Mouse (Mus musculus) hindbrain, embryonic 15.5 days (tissue): ENCODE data around the gene Ak4. TPM values are rescaled to one million over a fixed set of nuclear protein-coding genes. Genes with fewer than 3 reads are reported as not detected.

Source experiments
- ATAC-seq: fragments of 200-750 bp; cut with Nextera tagmentation; 2 replicates; pipeline ENCODE4 v1.8.0; 2017; ENCODE audit warnings: low read depth, moderate number of reproducible peaks, moderate TSS enrichment; ENCODE audit not compliant: low FRiP score
- H3K27ac ChIP-seq: fragments of 300-500 bp; sonication (generic); replicated peaks from 2 replicates; pipeline ENCODE4 v1.5.1; 2015; ENCODE audit warnings: mild to moderate bottlenecking, inconsistent platforms
- H3K27me3 ChIP-seq: fragments of 300-500 bp; sonication (generic); 2 replicates; pipeline ENCODE4 v1.6.1; 2015; ENCODE audit warnings: control low read depth, inconsistent platforms
- H3K36me3 ChIP-seq: fragments of 300-500 bp; sonication (generic); 2 replicates; pipeline ENCODE4 v1.6.1; 2015; ENCODE audit warnings: control low read depth, inconsistent platforms
- H3K4me1 ChIP-seq: fragments of 300-500 bp; sonication (generic); replicated peaks from 2 replicates; pipeline ENCODE4 v1.6.1; 2015; ENCODE audit warnings: control low read depth, inconsistent platforms
- H3K4me2 ChIP-seq: fragments of 300-500 bp; sonication (generic); 2 replicates; pipeline ENCODE4 v1.6.1; 2015; ENCODE audit warnings: moderate library complexity, mild to moderate bottlenecking, inconsistent platforms
- H3K4me3 ChIP-seq: fragments of 300-500 bp; sonication (generic); 2 replicates; pipeline ENCODE4 v1.5.1; 2015; ENCODE audit warnings: mild to moderate bottlenecking, inconsistent platforms
- H3K9ac ChIP-seq: fragments of 300-500 bp; sonication (generic); 2 replicates; pipeline ENCODE4 v1.6.1; 2015; ENCODE audit warnings: inconsistent platforms
- H3K9me3 ChIP-seq: fragments of 300-500 bp; sonication (generic); 2 replicates; pipeline ENCODE4 v1.6.1; 2016; ENCODE audit warnings: control low read depth, inconsistent platforms
- WGBS: fragments of 180-500 bp; shearing (Covaris S2); methylation state at CpG from one replicate; pipeline ENCODE4 v1.1.7; 2015; 5-methylcytosine and 5-hydroxymethylcytosine counted together
- polyA plus RNA-seq: library from polyadenylated mRNA; unstranded; fragments of >200 nt; fragmentation: Nextera tagmentation; extraction: Ambion mirVana; gene quantifications from 2 replicates; pipeline ENCODE4 v1.2.1, GENCODE M21; 2015

The Ak4 gene
- polyA plus RNA-seq, 1 experiment from 2014 or later, result 10.2 TPM

DNA sequence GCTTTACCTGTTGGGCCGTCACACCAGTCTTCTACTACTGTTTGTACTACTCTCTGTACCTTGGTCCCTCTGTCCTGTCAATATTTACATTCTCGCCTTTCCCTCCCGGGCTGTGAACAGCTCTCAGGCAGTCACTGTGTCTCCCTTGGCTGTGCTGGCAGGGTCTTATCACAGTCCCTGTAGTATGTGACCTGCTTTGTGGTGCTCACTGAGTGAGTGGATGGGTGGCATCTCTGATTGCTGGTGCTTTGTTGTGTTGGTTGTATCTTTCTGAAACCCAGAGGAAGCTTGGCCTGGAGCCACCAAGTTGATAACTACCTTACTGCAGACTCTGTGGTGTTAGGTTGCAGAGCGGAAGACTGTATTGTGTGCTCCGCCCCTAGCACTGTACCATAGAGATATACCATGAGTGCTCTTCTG is 25.8 kb upstream of the Ak4 start:
- H3K4me2 ChIP-seq, result no peak overlapping the region
- no peak for ATAC-seq
- H3K27ac ChIP-seq, result no peak overlapping the region
- H3K36me3 ChIP-seq, result no peaks in the 10 kb centered on the region
- H3K27me3 ChIP-seq, result no peaks in the 10 kb centered on the region
- H3K9ac ChIP-seq, result no peak overlapping the region
- H3K4me3 ChIP-seq, result no peak overlapping the region
- WGBS, result 83% methylated on average over 5 of the region's 5 CpGs
- H3K4me1 ChIP-seq, result no peaks in the 10 kb centered on the region
- H3K9me3 ChIP-seq, result no peaks in the 10 kb centered on the region

- WGBS, result 88% methylated on average over 8 of the region's 8 CpGs
- no peak for ATAC-seq
- Histone ChIP-seq H3K36me3 (no peaks in the 10 kb centered on the region), H3K9me3 (no peaks in the 10 kb centered on the region), H3K9ac (no peak overlapping the region), H3K27ac (no peak overlapping the region), H3K4me1 (no peaks in the 10 kb centered on the region), H3K4me2 (no peak overlapping the region), H3K4me3 (no peak overlapping the region), H3K27me3 (no peaks in the 10 kb centered on the region)
These were observed 24.0 kb upstream of the Ak4 start for GRCm38 (mm10) chr4:101395021-101395533.

DNA sequence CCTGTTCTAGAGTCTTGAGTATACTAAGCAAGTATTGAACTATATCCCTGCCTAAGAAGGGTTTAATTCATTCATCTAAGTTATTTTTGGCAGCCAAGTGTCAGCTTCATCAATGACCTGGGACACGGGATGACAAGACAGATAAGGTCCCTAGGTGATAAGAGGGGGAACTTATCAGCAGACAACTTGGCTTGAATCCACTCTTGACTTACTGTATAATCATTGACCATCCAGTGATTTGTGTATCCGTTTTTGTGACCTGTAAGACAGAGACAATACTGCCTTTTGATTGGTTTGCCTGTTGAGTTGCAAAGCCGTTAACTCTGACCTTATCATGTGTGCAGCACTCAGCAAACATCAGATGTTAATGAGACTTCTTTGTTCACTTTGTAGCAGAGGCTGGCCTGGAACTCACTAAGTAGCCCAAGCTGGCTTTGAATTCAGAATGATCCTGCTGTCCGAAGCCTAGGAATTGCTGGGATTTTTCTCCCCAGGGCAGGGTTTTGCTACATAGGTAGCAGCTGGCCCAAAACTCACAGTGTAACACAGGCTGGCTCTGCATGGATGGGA is 19.0 kb upstream of the Ak4 start:
- Histone ChIP-seq H3K36me3 (no peaks in the 10 kb centered on the region), H3K27ac (no peak overlapping the region), H3K4me1 (no peaks in the 10 kb centered on the region), H3K27me3 (no peaks in the 10 kb centered on the region), H3K9ac (no peak overlapping the region), H3K9me3 (no peaks in the 10 kb centered on the region), H3K4me2 (no peak overlapping the region), H3K4me3 (no peak overlapping the region)
- 80% methylated on average over 4 of the region's 4 CpGs for WGBS
- no peak for ATAC-seq

GRCm38 (mm10) chr4:101401945-101402344 is 17.1 kb upstream of the Ak4 start:
- H3K4me3 ChIP-seq, result no peak overlapping the region
- no peaks in the 10 kb centered on the region for H3K36me3 ChIP-seq
- H3K4me2 ChIP-seq, result no peak overlapping the region
- no peak overlapping the region for H3K9ac ChIP-seq
- no peaks in the 10 kb centered on the region for H3K27me3 ChIP-seq
- 77% methylated on average over 1 of the region's 1 CpGs for WGBS
- H3K27ac ChIP-seq, result no peak overlapping the region
- ATAC-seq, result no peak
- no peaks in the 10 kb centered on the region for H3K9me3 ChIP-seq
- H3K4me1 ChIP-seq, result no peaks in the 10 kb centered on the region

DNA sequence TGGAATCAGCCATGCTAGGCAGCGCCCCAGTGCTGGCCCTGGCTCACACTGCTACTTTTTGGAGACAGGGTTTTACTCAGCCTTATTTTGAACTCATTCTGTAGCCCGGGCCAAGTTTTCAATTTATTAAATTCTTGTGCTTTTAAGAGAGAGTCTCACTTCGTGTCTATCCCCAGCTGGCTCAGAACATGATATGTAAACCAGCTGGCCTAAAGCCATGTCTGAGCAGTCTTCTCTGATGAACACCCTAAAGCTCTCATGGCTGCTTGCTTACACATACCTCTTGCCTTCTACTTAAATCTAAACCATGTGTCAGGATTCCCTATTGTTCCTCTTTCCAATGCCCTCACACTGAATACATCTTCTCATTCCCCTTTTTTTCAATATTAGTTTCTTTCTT is 14.2 kb upstream of the Ak4 start:
- no peaks in the 10 kb centered on the region for H3K4me1 ChIP-seq
- no peak overlapping the region for H3K4me3 ChIP-seq
- no peak overlapping the region for H3K4me2 ChIP-seq
- H3K27ac ChIP-seq, result no peak overlapping the region
- no peak for ATAC-seq
- H3K36me3 ChIP-seq, result no peaks in the 10 kb centered on the region
- WGBS, result 77% methylated on average over 3 of the region's 3 CpGs
- H3K9ac ChIP-seq, result no peak overlapping the region
- H3K27me3 ChIP-seq, result no peaks in the 10 kb centered on the region
- H3K9me3 ChIP-seq, result no peaks in the 10 kb centered on the region

- Histone ChIP-seq H3K36me3 (no peaks in the 10 kb centered on the region), H3K27ac (no peak overlapping the region), H3K4me2 (no peak overlapping the region), H3K9me3 (no peaks in the 10 kb centered on the region), H3K4me3 (no peak overlapping the region), H3K4me1 (no peaks in the 10 kb centered on the region), H3K27me3 (no peaks in the 10 kb centered on the region), H3K9ac (no peak overlapping the region)
- 89% methylated on average over 4 of the region's 4 CpGs for WGBS
- no peak for ATAC-seq
These were observed 12.5 kb upstream of the Ak4 start for GRCm38 (mm10) chr4:101406411-101407196.

DNA sequence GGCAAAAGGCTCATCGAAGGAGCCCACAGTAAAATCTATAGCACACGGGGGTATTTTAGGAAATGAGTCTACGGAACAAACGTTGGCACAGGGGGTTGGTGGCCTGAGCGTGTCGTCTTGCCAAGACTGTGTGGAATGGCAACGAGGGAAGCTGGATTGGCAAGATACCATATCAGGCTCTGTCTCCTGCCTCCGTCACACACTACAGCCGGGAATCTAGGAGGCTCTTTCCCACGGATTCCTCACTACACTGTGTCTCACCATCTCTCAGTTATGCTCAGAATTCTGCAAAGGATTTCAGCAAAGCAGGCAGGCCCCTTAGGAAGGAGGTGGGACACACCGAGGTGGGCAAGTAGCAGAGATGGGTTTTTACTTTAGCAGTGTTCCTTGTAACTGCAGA is 2.1 kb upstream of the Ak4 start:
- WGBS, result 86% methylated on average over 11 of the region's 11 CpGs
- H3K4me3 ChIP-seq, result no peak overlapping the region
- H3K4me2 ChIP-seq, result no peak overlapping the region
- H3K4me1 ChIP-seq, result peaks cover 11% of the 10 kb centered on the region
- H3K9ac ChIP-seq, result no peak overlapping the region
- H3K27ac ChIP-seq, result no peak overlapping the region
- H3K36me3 ChIP-seq, result no peaks in the 10 kb centered on the region
- no peaks in the 10 kb centered on the region for H3K9me3 ChIP-seq
- H3K27me3 ChIP-seq, result peaks cover 5% of the 10 kb centered on the region; the same call in 1 of the 2 replicates
- ATAC-seq, result no peak

DNA sequence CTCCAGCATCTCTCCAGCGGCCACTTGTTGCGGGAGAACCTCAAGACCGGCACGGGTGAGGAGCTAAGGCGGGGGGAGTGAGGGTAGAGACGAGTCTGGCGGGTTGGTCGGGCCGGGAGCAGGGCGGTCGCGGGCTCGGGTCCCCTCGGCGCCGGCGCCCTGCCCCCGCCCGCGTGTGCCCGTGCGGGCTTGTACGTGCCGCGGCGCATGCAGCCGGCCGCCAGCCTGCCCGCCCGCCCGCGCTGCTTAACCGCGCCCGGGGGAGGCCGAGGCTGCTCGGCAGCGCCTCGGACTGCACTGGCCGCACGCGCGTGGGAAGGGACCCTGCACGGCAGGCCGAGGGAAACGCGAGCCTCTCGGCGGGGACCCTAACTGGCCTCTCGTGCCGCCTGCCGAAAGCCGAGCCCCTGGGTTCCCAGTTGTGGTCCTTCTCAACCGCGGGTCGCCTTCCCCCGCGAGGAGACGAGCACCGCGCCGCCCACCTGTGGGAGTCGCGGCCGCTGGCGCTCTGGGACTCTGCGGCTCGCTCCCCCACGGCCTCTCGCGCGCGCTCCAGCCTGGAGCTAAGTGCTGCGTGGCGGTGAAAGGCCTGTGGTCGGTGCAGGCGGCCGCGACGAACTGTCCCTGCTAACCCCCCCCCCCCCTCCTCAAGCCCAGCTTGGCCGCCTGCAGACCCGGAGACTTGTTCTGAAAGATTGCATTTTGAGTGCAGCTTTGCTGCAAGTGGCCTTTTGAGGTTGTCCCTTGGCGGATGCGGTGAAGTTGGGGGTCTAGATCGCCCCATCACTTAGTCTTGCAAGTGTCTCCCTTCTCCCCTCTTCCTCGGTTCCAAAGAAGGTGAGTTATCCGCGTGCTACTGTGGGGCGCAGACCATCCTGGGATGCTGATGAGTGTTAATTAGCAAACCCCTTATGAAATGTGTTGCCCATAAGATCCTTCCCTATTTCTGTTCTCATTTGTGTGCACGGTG is 1.1 kb downstream of the Ak4 start:
- Histone ChIP-seq H3K4me2 (peak overlapping the region; percentile 99), H3K36me3 (no peaks in the 10 kb centered on the region), H3K27me3 (peaks cover 5% of the 10 kb centered on the region; the same call in 1 of the 2 replicates), H3K27ac (peak overlapping the region; percentile 42), H3K4me1 (peaks cover 11% of the 10 kb centered on the region), H3K4me3 (peak overlapping the region; percentile 87), H3K9ac (peak overlapping the region; percentile 71), H3K9me3 (no peaks in the 10 kb centered on the region)
- WGBS, result under 1% methylated on average over 69 of the region's 90 CpGs
- peak; percentile 81 for ATAC-seq

DNA sequence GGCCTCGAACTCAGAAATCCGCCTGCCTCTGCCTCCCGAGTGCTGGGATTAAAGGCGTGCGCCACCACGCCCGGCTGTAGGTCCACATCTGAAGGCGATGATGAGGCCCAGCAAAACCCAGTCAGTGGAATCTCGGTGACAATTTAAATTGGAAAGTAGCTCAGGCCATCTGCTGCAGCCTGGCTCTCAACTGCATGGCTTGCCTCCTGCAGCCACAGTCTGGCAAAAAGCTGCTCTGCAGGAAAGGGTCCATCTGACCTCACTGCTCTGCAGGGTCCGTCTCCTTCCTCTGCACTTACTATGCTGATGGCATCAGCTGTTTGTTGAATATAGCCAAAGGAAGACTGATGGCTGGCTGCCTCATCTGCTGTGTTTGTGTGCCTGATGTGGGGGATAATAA is 3.9 kb downstream of the Ak4 start:
- 66% methylated on average over 10 of the region's 10 CpGs for WGBS
- H3K9ac ChIP-seq, result no peak overlapping the region
- no peak overlapping the region for H3K27ac ChIP-seq
- peaks cover 11% of the 10 kb centered on the region for H3K4me1 ChIP-seq
- 0 out of 2 replicates have a peak, but pooled peaks have one; percentile 44 for ATAC-seq
- no peaks in the 10 kb centered on the region for H3K36me3 ChIP-seq
- H3K4me2 ChIP-seq, result no peak overlapping the region
- H3K9me3 ChIP-seq, result no peaks in the 10 kb centered on the region
- peaks cover 5% of the 10 kb centered on the region; the same call in 1 of the 2 replicates for H3K27me3 ChIP-seq
- no peak overlapping the region for H3K4me3 ChIP-seq

DNA sequence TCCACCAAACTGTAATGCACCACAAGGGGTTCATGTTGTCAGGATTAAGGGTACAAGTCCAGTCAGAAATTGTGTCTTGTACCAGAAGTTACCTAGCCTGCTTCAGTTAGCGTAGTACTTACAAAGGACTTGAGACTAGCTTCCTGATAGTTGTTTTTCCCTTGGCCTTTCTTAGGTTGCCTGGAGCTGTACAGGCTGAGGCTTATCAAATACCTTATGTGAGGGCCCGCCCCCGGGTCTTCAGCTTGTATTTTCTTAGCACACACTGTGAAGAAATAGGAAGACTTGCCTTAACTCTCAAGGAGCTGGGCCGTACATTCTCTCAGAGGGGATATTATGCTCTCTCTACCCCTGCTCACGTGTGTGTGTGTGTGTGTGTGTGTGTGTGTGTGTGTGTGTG is 4.5 kb downstream of the Ak4 start:
- no peaks in the 10 kb centered on the region for H3K9me3 ChIP-seq
- 92% methylated on average over 5 of the region's 5 CpGs for WGBS
- no peak for ATAC-seq
- H3K4me1 ChIP-seq, result peaks cover 11% of the 10 kb centered on the region
- H3K36me3 ChIP-seq, result no peaks in the 10 kb centered on the region
- no peak overlapping the region for H3K4me2 ChIP-seq
- no peak overlapping the region for H3K27ac ChIP-seq
- no peak overlapping the region for H3K9ac ChIP-seq
- no peak overlapping the region for H3K4me3 ChIP-seq
- H3K27me3 ChIP-seq, result peaks cover 5% of the 10 kb centered on the region; the same call in 1 of the 2 replicates

GRCm38 (mm10) chr4:101424495-101424894 is 5.4 kb downstream of the Ak4 start:
- no peak overlapping the region for H3K4me2 ChIP-seq
- no peak overlapping the region for H3K27ac ChIP-seq
- no peak overlapping the region for H3K4me3 ChIP-seq
- H3K4me1 ChIP-seq, result peaks cover 7% of the 10 kb centered on the region
- no peak for ATAC-seq
- H3K9me3 ChIP-seq, result no peaks in the 10 kb centered on the region
- H3K9ac ChIP-seq, result no peak overlapping the region
- H3K36me3 ChIP-seq, result no peaks in the 10 kb centered on the region
- H3K27me3 ChIP-seq, result peaks cover 5% of the 10 kb centered on the region; the same call in 1 of the 2 replicates
- WGBS, result 74% methylated on average over 3 of the region's 3 CpGs
